Mouse (Mus musculus): Measurements from ENCODE around the gene Filip1. TPM values are rescaled to one million over a fixed set of nuclear protein-coding genes. Genes with fewer than 3 reads are reported as not detected.
A peak's percentile ranks its signal among the peaks of the same experiment; 100 is the strongest.

Filip1 gene
- polyA plus RNA-seq, 1 experiment, result not detected

GRCm38 (mm10) chr9:79970659-79971118 lies 42.0 kb downstream of the Filip1 start:
- Histone ChIP-seq H3K4me3 (replicated peaks) (peak overlapping the region; percentile 80), H3K36me3 (replicated peaks; ENCODE audit: low read length) (no peaks in the 10 kb centered on the region), H3K27me3 (replicated peaks) (peaks cover 8% of the 10 kb centered on the region), H3K4me1 (peaks cover 9% of the 10 kb centered on the region), H3K9me3 (no peaks in the 10 kb centered on the region)
- no peak for TF ChIP-seq FLI1 (IDR thresholded peaks at IDR 0.05; ENCODE audit: low read length)
- TF ChIP-seq GATA1 (IDR thresholded peaks at IDR 0.05; ENCODE audit: borderline replicate concordance, low read length), result no peak

DNA sequence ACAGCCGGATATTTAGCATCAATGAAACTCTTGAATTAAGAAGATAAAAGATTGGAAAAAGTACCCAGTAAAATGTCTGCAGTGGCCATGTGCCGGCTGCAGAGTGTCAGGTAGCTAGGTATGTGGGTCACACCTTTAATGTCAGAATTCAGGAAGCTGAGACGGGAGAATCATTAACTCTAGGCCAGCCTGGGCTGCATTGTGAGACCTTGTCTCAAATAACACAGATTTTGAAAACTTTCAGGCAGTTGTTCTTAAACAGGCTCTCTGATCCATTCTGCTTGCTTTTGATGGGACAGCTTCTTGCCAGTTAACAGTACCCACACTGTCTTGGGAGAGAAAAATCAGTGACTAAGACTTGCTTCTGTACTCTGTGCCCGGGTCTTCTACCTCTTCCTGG lies 43.1 kb downstream of the Filip1 start:
- Histone ChIP-seq H3K27me3 (replicated peaks) (peaks cover 7% of the 10 kb centered on the region), H3K4me1 (peaks cover 9% of the 10 kb centered on the region), H3K4me3 (replicated peaks) (no peak overlapping the region), H3K9me3 (no peaks in the 10 kb centered on the region), H3K36me3 (replicated peaks; ENCODE audit: low read length) (no peaks in the 10 kb centered on the region)
- no peak for TF ChIP-seq GATA1 (IDR thresholded peaks at IDR 0.05; ENCODE audit: borderline replicate concordance, low read length)
- no peak for TF ChIP-seq FLI1 (IDR thresholded peaks at IDR 0.05; ENCODE audit: low read length)

DNA sequence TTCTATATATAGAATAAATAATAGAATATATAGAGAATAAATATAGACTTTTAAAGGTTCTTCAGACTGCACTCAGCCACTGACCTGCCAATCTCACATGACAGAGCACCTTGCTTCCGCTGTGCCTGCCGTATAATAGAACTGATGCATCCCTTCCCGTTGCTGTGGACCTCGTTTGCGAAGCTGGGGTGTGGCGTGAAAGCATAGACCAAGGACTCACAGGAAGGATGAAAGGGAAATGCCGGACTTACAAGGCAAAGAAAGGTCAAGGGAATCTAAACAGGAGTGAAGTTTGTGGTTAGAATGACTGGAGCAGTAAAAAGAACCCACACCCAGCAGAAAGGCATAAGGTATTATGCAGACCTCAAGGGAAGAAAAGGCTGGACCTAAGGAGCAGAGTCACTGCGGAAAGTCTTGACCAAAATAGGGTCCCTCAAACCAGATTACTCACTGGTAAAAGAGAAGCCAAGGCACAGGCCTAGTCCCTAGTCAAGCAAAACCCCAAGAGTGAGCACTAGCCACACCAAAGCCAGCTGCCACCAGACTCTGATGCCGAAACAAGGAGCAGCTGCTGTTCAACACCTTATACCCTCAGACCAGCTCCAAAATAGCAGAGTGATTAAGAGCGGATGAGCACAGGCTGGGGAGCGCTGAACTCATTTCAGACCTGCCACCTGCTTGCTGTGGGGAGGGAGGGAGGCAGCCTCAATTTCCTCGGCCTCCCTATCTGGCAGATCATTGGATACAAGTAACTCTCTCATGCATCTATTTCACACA lies 45.8 kb downstream of the Filip1 start:
- Histone ChIP-seq H3K4me1 (peaks cover 10% of the 10 kb centered on the region), H3K27me3 (replicated peaks) (peaks cover 7% of the 10 kb centered on the region), H3K9me3 (no peaks in the 10 kb centered on the region), H3K4me3 (replicated peaks) (no peak overlapping the region), H3K36me3 (replicated peaks; ENCODE audit: low read length) (no peaks in the 10 kb centered on the region)
- TF ChIP-seq GATA1 (IDR thresholded peaks at IDR 0.05; ENCODE audit: borderline replicate concordance, low read length) (no peak), FLI1 (IDR thresholded peaks at IDR 0.05; ENCODE audit: low read length) (no peak)

DNA sequence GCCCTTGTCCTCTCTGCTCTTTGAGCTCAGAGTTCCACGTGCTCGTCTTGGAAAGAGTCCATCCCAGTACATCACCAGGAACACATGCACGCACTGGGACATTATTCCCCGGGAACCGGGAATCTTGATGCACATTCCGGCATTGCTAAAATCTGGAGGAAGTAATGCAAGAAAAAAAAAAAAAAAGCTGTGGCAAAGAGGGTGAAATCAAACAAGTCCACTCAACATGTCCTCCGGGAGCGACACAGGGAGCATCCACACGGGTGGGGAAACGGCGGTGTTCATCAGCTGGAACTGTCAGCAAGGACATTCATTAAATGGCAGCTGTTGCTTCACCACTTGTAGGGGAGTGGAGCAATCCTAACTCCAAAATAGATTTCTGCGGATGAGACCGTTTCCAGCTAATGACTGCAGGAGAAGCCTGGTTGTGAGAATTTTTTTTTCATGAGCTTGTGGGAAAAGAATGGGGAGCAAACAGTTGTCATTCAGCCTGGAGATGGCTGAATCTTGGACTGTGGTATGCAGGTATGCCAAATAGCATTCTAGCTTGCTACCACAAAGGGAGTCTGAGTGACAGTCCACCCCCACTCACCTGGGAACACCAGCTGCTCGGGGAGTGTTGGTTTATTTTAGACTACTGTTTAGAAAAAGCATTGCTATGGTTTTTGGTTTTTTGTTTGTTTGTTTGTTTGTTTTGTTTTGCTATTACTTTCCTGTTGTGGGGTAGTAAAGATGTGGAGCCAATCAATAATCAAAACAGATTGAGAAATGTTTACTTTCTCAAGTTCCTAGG lies 46.9 kb downstream of the Filip1 start:
- TF ChIP-seq GATA1 (IDR thresholded peaks at IDR 0.05; ENCODE audit: borderline replicate concordance, low read length) (no peak), FLI1 (IDR thresholded peaks at IDR 0.05; ENCODE audit: low read length) (no peak)
- H3K4me3 ChIP-seq (replicated peaks), result no peak overlapping the region
- no peaks in the 10 kb centered on the region for H3K9me3 ChIP-seq
- no peaks in the 10 kb centered on the region for H3K36me3 ChIP-seq (replicated peaks; ENCODE audit: low read length)
- H3K4me1 ChIP-seq, result peaks cover 10% of the 10 kb centered on the region
- H3K27me3 ChIP-seq (replicated peaks), result peaks cover 9% of the 10 kb centered on the region

GRCm38 (mm10) chr9:79965003-79965402 lies 47.6 kb downstream of the Filip1 start:
- no peak overlapping the region for H3K4me3 ChIP-seq (replicated peaks)
- TF ChIP-seq FLI1 (IDR thresholded peaks at IDR 0.05; ENCODE audit: low read length), result no peak
- no peak for TF ChIP-seq GATA1 (IDR thresholded peaks at IDR 0.05; ENCODE audit: borderline replicate concordance, low read length)
- H3K4me1 ChIP-seq, result peaks cover 4% of the 10 kb centered on the region; the same call in 1 of the 2 replicates

GRCm38 (mm10) chr9:79961630-79962285 lies 50.9 kb downstream of the Filip1 start:
- Histone ChIP-seq H3K4me1 (peaks cover 8% of the 10 kb centered on the region; the same call in 1 of the 2 replicates), H3K9me3 (no peaks in the 10 kb centered on the region), H3K36me3 (replicated peaks; ENCODE audit: low read length) (no peaks in the 10 kb centered on the region), H3K4me3 (replicated peaks) (no peak overlapping the region), H3K27me3 (replicated peaks) (peaks cover 5% of the 10 kb centered on the region)
- TF ChIP-seq GATA1 (IDR thresholded peaks at IDR 0.05; ENCODE audit: borderline replicate concordance, low read length) (no peak), FLI1 (IDR thresholded peaks at IDR 0.05; ENCODE audit: low read length) (no peak)

More at GRCm38 (mm10) chr9:79965003-79965402, 47.6 kb downstream of the Filip1 start:
- H3K27me3 ChIP-seq (replicated peaks), result peaks cover 9% of the 10 kb centered on the region
- no peaks in the 10 kb centered on the region for H3K36me3 ChIP-seq (replicated peaks; ENCODE audit: low read length)
- H3K9me3 ChIP-seq, result no peaks in the 10 kb centered on the region

DNA sequence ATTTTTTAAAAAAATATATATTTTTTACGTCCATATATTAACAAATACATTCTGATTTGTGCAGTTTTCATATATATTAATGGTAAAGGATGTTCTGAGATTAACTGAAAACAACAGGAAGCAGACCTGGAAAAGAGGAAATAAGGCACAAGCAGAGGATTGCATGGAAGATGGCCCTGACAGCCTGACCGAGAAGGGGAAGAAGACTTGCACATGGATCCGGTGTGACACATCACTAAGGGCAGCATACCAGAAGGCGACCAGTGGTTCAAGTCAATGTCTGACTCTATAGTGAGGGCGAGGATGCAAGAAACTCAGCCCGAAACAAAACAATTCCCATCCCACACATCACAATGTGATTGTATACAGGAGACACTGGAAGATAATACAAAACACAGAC lies 52.2 kb downstream of the Filip1 start:
- Histone ChIP-seq H3K36me3 (replicated peaks; ENCODE audit: low read length) (no peaks in the 10 kb centered on the region), H3K27me3 (replicated peaks) (peaks cover 5% of the 10 kb centered on the region), H3K9me3 (no peaks in the 10 kb centered on the region), H3K4me1 (peaks cover 10% of the 10 kb centered on the region), H3K4me3 (replicated peaks) (no peak overlapping the region)
- TF ChIP-seq GATA1 (IDR thresholded peaks at IDR 0.05; ENCODE audit: borderline replicate concordance, low read length) (no peak), FLI1 (IDR thresholded peaks at IDR 0.05; ENCODE audit: low read length) (no peak)

- TF ChIP-seq GATA1 (IDR thresholded peaks at IDR 0.05; ENCODE audit: borderline replicate concordance, low read length), result no peak
- no peak for TF ChIP-seq FLI1 (IDR thresholded peaks at IDR 0.05; ENCODE audit: low read length)
- Histone ChIP-seq H3K36me3 (replicated peaks; ENCODE audit: low read length) (no peaks in the 10 kb centered on the region), H3K4me1 (peaks cover 10% of the 10 kb centered on the region), H3K9me3 (no peaks in the 10 kb centered on the region), H3K4me3 (replicated peaks) (no peak overlapping the region), H3K27me3 (replicated peaks) (peaks cover 2% of the 10 kb centered on the region)
These were observed 54.3 kb downstream of the Filip1 start for GRCm38 (mm10) chr9:79958395-79958794.

DNA sequence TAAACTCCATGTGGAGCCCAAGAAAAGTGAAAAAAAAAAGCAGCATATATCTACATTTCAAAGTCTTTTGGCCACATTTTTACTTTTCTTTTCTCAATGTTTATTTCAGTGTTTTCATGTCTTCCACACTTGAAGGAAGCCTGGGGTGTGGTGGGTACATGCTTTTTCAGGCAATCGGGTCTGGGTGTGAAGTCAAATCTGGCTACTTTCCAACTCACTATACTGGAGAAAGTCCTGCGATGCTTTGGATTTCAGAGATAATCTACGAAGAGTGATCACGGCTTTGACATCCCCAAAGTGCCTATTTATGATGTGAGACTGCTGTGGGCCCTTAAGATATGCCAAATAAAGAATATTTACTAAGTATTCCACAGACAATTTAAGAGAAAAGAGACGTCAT lies 57.7 kb downstream of the Filip1 start:
- H3K9me3 ChIP-seq, result no peaks in the 10 kb centered on the region
- TF ChIP-seq GATA1 (IDR thresholded peaks at IDR 0.05; ENCODE audit: borderline replicate concordance, low read length) (no peak), FLI1 (IDR thresholded peaks at IDR 0.05; ENCODE audit: low read length) (no peak)
- H3K27me3 ChIP-seq (replicated peaks), result no peaks in the 10 kb centered on the region
- no peak overlapping the region for H3K4me3 ChIP-seq (replicated peaks)
- H3K4me1 ChIP-seq, result peaks cover 24% of the 10 kb centered on the region
- H3K36me3 ChIP-seq (replicated peaks; ENCODE audit: low read length), result no peaks in the 10 kb centered on the region
